Mouse (Mus musculus) heart, postnatal 10 days (tissue): ENCODE results near the gene Pla2g12b. TPM values are rescaled to one million over a fixed set of nuclear protein-coding genes. Genes with fewer than 3 reads are reported as not detected.

Experiments
- DNase-seq, 2 experiments: peaks; one replicate each; pipeline ENCODE4 v3.0.0; 2021
- intact Hi-C: fragments of 180-260 bp; cut with DNase I; formaldehyde crosslinking; loops from one replicate; pipeline ENCODE4 v1.15.1; 2025
- total RNA-seq, 2 experiments: library from RNA; stranded (reverse); gene quantifications; 2 replicates each; pipeline ENCODE4 v1.2.3; 2021

Gene Pla2g12b
- total RNA-seq, 2 experiments from 2014 or later: not detected

DNA sequence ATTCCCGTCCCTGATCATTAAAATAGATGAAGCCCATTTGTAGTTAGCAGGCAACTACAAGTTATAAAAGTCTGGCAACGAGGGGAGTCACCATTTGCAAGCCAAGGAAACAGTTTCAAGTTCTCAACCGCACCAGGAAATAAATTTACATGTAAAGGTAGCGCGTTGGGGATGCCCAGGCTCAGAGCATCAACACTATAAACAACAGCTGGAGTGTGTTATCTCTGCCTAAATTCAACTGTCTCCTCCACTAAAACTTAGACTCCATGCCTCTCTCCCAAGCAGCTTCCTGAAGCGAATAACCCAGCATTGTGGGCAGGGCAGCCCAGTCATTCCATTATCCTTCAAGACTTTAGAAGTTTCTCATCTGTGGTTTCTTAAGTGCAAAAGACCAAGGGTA lies 5.0 kb downstream of the Pla2g12b start:
- no peak for DNase-seq
- intact Hi-C loops: no loop called here

DNA sequence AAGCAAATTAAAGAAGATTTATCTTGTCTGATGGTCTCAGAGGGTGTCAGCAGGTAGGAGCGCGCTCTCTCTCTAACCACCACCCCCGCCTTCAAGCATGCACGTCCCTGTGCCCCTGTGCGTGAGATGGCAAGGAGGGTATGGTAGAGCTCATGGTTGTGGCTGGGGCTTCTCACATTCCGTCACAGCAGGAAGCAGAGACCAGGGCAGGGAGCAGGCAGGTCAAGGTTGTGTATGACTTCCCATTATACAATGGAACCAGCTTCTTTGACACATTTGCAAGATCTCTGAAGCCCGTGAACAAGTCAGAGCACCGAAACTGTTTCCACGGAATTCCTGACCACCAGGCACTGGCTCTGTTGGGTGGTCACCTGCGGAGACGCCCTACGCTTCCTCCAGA lies 6.8 kb downstream of the Pla2g12b start:
- no peak for DNase-seq
- intact Hi-C loops: no loop called here

DNA sequence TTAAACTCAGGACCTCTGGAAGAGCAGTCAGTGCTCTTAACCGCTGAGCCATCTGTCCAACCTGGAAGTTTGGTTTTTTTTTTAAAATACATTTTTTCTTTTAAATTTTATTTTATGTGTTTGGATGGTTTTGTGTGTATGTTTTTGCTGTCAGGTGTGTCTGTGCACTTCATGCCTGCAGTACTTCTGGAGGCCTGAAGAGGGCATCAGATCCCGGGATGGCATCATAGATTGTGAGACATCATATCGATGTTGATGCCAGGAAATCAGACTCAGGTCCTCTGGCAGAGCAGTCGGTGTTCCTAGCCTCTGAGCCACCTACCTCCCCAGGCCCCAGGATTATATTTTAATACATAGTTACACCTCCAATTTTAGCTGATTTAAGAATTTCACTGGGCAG lies 10.3 kb downstream of the Pla2g12b start:
- intact Hi-C loops: no loop called here
- DNase-seq: no peak

DNA sequence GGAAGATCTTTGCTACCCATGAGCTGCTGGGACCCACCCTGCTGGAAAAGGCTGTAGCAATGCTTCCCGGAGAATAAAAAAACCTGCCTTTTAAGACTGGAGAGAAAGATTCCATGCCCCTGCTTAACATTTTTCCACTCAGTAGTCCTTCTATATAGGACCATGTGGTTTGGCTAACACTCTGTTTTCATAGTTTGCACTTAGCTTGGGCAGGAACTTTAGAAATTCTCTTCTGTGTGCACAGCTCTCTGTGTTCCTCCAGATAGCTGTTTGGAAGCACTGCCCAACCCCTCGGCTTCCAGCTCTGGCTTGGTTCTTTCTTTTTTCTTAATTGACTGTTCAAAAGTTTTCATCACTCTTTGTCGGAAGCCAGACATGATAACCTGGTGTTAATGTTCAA lies 13.2 kb downstream of the Pla2g12b start:
- intact Hi-C loops: no loop called here
- DNase-seq: no peak

DNA sequence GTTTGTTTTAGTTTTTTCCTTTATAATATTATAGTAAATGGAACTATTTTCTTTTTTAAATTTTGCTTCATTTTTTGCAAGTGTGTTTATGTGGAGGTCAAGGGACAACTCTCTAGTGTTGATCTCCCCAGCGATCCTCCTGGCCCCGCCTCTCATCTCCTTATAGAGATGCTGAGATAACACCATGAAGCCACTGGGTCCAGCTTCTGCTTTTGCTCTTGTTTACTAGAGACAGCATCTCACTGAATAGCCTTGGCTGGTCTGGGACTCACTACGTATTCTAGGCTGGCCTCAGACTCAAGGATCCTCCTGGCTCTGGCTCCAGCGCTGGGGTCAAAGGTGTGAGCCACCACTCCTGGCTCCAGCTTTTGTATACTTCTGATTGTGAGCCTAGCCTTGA lies 16.1 kb downstream of the Pla2g12b start:
- intact Hi-C loops: no loop called here
- DNase-seq: no peak

DNA sequence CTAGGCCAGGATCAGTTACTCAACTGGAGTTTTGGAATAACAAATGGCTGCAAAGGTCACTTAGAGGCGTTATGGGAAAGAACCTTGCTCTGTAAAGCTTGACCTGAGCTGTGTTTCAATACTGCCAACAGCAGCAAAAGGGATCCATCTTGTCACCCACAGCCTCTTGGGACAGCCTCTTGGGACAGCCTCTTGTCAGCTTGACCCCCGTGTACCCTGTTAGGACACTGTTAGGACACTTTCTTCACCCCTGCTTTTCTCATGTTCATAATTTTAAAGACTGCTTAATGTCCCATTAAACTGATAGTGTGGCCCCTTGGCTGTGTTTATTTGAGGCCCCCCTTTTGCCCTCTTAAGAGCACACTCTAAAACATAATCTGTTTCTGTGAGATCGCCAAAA lies 21.0 kb downstream of the Pla2g12b start:
- DNase-seq: no peak
- intact Hi-C loops: no loop called here

DNA sequence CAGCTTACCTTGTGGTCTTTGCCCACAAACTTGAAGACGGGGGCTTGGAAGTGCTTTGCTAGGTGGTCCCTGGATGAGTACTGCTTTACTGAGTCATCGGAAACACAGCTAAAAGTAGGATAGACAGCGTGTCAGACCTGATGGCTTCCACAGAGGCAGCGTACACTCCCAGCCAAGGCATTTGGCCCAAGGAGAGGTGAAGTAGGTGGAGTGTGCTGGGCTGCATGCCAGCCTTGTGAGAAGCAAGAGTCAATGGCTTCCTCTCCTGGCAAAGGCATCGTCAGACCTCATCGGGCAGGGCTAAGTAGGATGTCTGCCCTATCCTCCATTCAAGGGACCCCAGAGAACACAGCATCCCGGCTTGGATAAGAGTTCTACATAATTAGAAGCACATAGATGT lies 21.9 kb downstream of the Pla2g12b start:
- peak; percentile 79 to 83 for DNase-seq
- intact Hi-C loops: no loop called here

DNA sequence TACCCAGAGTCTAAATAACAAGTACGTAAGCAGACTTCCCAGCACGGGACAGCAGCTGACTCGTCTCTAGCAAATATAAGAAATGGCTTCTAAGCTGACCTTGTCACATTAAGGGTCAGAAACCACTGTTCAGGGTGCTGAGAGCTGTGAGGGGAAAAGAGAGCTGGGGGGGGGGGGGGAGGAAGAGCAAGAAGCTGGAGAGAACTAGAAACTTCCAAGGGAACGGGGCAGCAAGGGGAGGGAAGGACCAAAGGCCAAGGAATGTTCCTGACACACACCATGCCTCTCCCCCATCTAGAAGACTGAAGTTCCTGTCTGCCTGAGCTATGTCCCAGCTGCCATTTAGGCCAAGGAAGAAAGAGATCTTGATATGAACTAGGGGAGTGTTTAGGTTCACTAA lies 22.9 kb downstream of the Pla2g12b start:
- intact Hi-C loops: no loop called here

DNA sequence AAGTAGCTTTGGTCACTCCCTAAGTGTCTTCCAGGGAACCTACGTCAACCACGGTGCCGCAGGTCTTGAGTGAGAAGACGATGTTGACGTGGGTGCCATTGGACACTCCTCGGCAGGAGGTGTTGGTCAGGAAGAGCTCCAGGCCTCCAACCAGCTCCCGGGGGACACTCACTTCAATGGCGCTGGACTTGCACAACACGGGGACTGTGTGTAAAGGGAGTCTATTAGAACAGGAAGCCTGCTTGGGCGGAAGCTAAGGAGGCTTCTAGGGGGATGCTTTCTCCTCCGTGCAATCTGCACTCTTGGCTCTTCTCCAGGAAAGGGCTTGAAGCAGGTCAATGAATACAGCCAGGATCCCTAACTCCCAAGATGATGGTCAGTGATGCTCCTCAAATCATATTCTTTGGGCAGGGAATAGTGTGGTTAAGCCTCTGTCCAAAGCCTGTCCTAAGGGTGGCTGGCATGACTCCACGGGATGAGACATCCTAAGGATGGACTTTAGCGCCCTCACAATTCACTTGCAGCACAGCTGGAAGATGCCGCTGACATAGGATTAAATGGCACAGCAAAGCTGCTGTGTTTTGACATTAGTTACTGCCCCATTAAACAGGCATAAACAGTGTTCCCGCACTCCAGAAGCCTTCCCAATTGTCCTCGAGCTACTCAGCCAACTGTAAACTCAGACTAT lies 26.1 kb downstream of the Pla2g12b start:
- intact Hi-C loops: no loop called here

More for the DNA sequence above, 22.9 kb downstream of the Pla2g12b start:
- DNase-seq: no peak

DNA sequence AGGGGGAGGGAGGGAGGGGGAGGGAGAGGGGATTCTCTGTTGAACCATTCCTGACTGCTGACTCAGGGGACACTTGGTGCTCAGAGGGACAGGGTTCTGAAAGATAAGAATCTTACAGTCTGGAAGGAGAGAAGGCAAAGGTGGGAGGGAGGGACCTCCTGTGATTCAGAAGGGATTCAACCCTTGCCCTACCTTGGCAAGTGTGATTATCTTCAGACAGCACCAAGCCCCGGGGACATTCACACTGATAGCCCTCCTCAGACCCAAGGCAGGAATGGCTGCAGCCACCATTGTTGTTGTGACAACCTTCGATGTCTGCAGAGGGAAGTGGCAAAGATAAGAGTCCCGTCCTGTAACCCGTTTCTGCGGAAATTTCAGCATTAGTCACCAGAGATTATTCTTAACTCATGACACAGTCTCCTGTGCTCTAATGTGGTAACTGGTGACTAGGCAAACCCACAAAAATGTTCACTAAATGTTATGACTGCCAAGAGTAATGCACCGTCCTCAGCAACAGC lies 27.3 kb downstream of the Pla2g12b start:
- DNase-seq: no peak
- intact Hi-C loops: no loop called here

More for the DNA sequence above, 26.1 kb downstream of the Pla2g12b start:
- DNase-seq: no peak

DNA sequence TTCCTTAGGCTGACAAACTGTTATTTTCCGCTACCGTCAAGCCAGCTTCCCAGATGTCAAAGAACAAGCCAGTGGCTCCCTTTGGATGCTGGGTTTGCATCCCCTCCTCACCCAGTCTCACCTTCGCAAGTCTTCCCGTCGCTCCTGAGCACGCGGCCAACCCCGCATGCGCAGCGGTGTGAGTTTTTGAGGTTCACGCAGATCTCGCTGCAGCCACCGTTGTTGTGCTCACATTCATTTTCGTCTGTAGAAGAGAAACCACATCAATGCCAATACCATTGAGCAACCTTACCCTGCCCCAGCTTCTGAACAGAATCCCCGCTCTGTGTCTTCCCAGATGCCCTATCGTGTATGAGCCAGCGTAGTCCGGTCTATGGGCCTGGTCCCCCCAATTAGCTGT lies 32.3 kb downstream of the Pla2g12b start:
- intact Hi-C loops: no loop called here
- no peak for DNase-seq

DNA sequence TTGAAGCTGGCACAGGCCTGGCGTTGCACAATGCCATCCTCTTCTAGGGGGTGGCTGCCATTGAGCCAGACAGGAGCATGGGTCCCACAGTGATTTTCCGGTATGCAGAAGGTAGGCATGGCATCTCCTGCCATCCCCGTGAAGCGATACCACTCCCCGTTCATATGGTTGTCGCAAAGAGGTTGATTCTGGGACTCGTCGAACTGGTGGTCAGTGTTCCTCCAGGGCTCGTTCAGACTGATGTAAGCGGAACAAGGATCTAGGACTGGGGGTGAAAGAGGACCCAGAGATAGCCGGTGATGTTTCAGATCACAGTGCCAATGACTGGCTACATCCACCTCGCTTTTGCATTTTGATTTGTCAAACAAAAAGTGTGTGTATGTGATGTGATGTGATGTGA lies 35.2 kb downstream of the Pla2g12b start:
- intact Hi-C loops: no loop called here

DNA sequence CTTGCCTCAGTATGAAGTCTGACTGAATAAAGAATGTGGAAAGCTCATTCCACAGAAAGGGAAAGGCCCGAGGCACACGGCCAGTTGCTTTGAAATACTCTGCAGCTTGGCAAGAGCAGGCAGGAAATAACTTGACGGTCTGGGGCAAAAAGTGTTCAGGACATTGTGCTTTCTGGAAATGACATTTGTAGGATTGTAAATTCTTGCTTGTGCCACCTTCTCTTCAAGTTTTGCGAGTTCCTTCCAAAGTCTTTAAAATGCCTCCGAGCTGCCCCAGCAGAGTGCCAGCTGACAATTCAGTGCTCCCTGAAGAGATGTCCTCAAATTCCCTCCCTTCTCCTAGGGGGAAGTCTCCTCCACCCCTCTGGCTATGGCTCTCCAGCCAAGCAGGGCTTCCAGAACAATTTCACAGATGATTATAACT lies 36.1 kb downstream of the Pla2g12b start:
- intact Hi-C loops: no loop called here
- peak; percentile 76 to 80 for DNase-seq

More for the DNA sequence above, 35.2 kb downstream of the Pla2g12b start:
- no peak for DNase-seq

DNA sequence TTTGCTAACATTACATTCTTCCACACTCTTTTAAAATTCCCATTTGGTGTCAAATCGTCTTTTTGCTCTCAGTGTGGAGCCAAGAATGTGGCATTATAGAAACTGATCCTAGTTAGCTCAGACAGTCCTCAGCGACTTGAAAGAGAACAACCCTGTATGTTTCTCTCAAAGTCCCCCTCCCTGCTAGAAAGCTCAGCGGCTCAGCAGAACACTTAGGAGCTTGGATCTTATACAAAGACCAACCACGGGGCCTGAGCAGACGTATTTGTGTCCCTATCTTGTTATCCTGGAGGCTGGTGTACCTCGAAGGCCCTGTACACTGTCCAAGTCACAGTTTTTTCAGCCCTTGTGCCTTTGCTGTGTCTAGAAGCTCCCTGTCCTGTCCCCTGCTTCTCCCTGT lies 36.7 kb downstream of the Pla2g12b start:
- intact Hi-C loops: no loop called here
- no peak for DNase-seq

DNA sequence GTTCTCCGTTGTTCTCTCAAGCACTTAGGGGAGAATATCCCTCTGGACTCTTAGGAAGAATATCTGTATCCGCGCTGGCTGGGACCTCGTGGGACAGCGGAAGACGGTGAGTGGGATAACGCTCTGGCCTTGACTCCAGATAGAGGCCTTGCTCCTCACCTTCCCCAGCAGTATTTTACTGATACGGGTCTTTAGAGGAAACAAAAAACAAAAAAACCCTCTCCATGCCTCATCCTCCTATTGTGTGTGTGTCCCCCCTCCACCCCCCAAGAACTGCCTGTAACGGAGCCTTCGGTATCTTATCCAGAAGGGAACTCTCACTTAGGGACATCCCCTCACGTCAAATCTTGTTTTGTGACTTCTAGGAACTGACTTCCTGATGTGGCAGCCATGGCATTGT lies 38.3 kb downstream of the Pla2g12b start, which contains the start of gene Oit3:
Gene Oit3 (minus strand): TSS at position 44 of the 400 bp plus-strand sequence.
- intact Hi-C loops: no loop called here
- no peak for DNase-seq

DNA sequence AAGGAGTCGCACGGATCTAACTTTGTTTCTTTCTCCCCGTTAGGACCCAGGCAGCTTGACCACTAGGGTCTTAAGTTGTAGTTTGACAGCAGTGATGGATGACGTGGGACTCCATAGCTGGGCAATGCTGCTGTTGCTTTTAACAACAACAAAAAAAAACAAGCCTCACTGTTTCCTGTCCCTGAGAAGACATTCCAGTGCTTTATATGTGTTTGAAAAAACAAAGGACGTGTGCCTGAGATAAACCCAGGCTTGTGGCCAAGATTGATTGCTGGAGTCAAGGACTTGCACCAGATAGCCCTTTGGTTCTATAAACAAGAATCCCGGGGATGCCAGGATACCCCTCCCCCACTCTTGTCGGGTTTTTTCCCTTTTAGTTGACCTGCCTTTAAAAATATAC lies 39.8 kb downstream of the Pla2g12b start:
- intact Hi-C loops: no loop called here
- peak; percentile 36 to 39 for DNase-seq

DNA sequence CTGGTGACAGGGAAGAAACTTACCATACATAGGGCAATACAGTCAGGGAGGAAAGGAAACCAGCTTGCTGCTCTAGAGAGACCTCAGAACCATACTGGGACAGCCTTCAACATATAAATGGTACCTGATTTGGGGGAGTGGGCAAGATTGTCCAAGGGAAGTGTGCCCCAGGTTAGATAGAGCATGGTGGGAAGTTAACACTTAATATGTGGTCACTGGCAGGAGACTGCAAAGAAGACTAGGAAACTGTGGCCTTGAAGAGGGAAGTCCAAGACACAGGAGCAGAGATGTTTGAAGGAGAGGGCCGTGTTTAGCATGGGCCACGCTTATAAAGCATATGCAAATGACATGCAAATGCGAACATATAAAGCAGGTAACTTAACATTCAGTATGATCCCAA lies 40.6 kb downstream of the Pla2g12b start:
- no peak for DNase-seq
- intact Hi-C loops: no loop called here

DNA sequence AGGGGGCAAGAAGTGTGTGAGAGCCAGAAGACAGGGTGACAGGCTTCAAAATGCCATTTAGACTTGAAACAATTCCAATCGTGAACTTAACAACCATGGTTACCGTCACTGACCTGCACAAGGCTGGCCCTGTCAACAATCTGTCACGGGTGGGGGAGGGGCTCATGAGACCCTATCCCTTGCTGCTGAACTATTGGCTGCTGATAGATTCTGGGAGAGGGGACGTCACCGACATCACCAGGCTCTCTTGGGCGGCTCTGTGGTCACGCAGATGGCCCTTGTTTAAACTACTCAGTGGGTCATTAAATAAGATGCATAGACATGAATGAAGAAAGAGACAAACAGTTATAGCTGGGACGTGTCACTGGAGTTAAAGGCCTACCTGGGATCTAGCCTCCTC lies 41.2 kb downstream of the Pla2g12b start:
- DNase-seq: no peak
- intact Hi-C loops: no loop called here

DNA sequence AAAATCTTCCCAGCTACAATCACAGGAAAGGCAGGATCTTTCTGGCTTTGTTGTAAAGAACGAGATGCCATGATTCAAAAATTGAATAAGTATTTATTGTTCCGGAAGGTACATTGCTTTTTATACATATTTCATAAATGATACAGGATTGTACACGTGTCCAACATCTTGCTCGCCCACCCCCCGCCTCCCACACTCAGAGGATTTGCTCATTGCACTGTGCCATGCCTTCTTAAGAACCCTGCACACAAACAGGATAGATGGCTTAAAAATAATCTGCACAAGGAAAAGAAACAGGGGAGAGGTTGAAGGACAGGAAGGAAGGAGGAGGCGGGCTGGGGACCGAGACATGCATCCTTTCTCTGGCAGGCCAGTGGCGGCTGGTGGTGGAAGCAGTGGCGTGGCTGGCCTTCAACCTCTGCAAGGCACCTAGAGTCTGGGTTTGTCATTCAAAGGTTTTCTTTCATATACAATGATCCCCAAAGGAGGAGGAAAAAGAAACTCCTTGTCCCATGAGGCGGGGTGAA lies 43.5 kb downstream of the Pla2g12b start:
- intact Hi-C loops: no loop called here
- DNase-seq: no peak

DNA sequence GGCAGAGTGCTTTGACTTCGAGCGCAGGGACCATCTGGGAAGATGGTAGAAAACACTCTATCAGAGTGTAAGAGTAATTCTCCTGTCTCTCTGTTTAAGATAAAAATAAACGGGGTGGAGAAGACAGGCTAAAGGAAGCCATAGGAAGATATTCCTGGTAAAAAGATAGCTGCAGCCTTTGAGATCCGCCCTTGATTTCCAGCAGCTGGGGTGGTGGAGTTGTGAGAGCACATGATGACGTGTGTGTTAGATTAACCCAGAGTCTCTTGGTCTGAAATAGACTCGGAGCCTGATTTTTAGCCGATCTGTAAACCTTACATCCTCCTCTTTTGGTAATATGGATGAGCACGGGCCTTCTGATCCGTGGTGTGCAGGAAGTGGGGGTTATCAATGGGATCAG lies 44.1 kb downstream of the Pla2g12b start:
- intact Hi-C loops: no loop called here

DNA sequence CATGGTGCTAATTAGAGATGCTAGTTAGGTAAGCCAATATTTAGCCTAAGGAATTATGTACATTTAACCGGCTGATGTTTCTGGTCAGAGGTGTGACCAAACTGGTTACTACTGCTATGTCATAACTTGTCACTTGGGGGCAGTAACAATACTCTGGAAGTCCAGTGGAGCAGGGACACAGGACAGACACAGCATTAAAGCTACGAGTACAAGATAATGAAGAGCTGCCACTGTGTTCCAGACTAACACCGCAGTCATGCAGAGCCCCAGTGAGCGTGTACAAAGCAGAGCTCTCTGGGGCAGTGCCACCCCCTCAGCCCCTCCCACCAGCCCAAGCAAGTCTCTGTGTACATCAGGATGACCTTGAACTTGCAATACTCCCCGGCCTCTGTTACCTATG lies 48.4 kb downstream of the Pla2g12b start:
- intact Hi-C loops: loop anchor here (2.0 to 5.0 kb wide), 2 partner anchors 365 to 415 kb away; no protein-coding TSS in a partner anchor
- peak; percentile 36 to 65 for DNase-seq

More for the DNA sequence above, 44.1 kb downstream of the Pla2g12b start:
- no peak for DNase-seq

DNA sequence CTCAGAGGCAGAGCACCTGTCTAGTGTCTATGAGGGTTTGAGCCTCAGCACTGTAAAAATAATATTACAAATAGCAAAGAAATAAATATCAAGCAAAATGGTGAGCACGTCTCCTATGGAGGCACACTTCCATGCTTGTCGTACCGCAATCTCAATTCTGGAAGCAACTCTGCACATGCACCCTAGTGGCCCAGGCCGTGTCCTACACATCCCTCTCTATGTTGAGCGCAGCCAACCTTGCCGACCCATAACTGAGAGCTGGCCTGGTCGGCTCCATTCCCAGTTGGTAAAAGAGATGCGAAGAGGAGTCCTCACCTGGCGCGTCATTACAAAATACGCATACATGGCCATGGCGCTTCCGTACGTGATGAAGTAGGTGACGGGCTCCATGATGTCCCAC lies 51.2 kb downstream of the Pla2g12b start:
- intact Hi-C loops: loop anchor here (5.0 kb wide), 1 partner anchor 413 kb away; no protein-coding TSS in a partner anchor
- no peak for DNase-seq
